Mouse (Mus musculus) liver, embryonic 11.5 days (tissue): Measurements from ENCODE around the gene Tnpo3. TPM values are rescaled to one million over a fixed set of nuclear protein-coding genes. Genes with fewer than 3 reads are reported as not detected.

ENCODE experiments used
- ATAC-seq: fragments of 200-750 bp; cut with Nextera tagmentation; replicated peaks from 2 replicates; pipeline ENCODE4 v1.8.0; 2017; ENCODE audit warnings: moderate number of reproducible peaks, mild to moderate bottlenecking, moderate TSS enrichment, moderate library complexity; ENCODE audit not compliant: low FRiP score
- DNase-seq: peaks from one replicate; pipeline ENCODE4 v3.0.0-alpha.2; 2017; ENCODE audit warnings: low spot score
- H3K27ac ChIP-seq: fragments of 300-500 bp; sonication (generic); 2 replicates; pipeline ENCODE4 v1.5.1; 2014; ENCODE audit warnings: mild to moderate bottlenecking, low read depth, low read length, control low read depth
- H3K27me3 ChIP-seq: fragments of 300-500 bp; sonication (generic); replicated peaks from 2 replicates; pipeline ENCODE4 v1.6.1; 2014; ENCODE audit warnings: low read length, mixed read lengths; ENCODE audit not compliant: control insufficient read depth, insufficient read depth
- H3K36me3 ChIP-seq: fragments of 300-500 bp; sonication (generic); 2 replicates; pipeline ENCODE4 v1.6.1; 2014; ENCODE audit warnings: mild to moderate bottlenecking, low read length, moderate library complexity, mixed read lengths; ENCODE audit not compliant: control insufficient read depth, insufficient read depth
- H3K4me1 ChIP-seq: fragments of 300-500 bp; sonication (generic); replicated peaks from 2 replicates; pipeline ENCODE4 v1.6.1; 2014; ENCODE audit warnings: low read length, mixed read lengths; ENCODE audit not compliant: control insufficient read depth, insufficient read depth
- H3K4me2 ChIP-seq: fragments of 300-500 bp; sonication (generic); 2 replicates; pipeline ENCODE4 v1.6.1; 2014; ENCODE audit warnings: mild to moderate bottlenecking, control low read depth, moderate library complexity
- H3K4me3 ChIP-seq: fragments of 300-500 bp; sonication (generic); 2 replicates; pipeline ENCODE4 v1.5.1; 2014; ENCODE audit warnings: low read depth, low read length, control low read depth
- H3K9ac ChIP-seq: fragments of 300-500 bp; sonication (generic); 2 replicates; pipeline ENCODE4 v1.6.1; 2014; ENCODE audit warnings: low read depth, low read length, control low read depth
- H3K9me3 ChIP-seq: fragments of 300-500 bp; sonication (generic); 2 replicates; pipeline ENCODE4 v1.6.1; 2016; ENCODE audit warnings: low read length, inconsistent platforms, mixed read lengths; ENCODE audit not compliant: control insufficient read depth
- WGBS: fragments of 180-500 bp; shearing (Covaris S2); extraction: QIAGEN DNeasy Blood & Tissue Kit; methylation state at CpG from one replicate; pipeline ENCODE4 v1.1.7; 2014; 5-methylcytosine and 5-hydroxymethylcytosine counted together
- polyA plus RNA-seq: library from polyadenylated mRNA; unstranded; fragments of >200 nt; fragmentation: Nextera tagmentation; extraction: Ambion mirVana; gene quantifications from 2 replicates; pipeline ENCODE4 v1.2.1, GENCODE M21; 2014

Gene Tnpo3
- 86.5 and 94.0 TPM in 2 replicates for polyA plus RNA-seq

DNA sequence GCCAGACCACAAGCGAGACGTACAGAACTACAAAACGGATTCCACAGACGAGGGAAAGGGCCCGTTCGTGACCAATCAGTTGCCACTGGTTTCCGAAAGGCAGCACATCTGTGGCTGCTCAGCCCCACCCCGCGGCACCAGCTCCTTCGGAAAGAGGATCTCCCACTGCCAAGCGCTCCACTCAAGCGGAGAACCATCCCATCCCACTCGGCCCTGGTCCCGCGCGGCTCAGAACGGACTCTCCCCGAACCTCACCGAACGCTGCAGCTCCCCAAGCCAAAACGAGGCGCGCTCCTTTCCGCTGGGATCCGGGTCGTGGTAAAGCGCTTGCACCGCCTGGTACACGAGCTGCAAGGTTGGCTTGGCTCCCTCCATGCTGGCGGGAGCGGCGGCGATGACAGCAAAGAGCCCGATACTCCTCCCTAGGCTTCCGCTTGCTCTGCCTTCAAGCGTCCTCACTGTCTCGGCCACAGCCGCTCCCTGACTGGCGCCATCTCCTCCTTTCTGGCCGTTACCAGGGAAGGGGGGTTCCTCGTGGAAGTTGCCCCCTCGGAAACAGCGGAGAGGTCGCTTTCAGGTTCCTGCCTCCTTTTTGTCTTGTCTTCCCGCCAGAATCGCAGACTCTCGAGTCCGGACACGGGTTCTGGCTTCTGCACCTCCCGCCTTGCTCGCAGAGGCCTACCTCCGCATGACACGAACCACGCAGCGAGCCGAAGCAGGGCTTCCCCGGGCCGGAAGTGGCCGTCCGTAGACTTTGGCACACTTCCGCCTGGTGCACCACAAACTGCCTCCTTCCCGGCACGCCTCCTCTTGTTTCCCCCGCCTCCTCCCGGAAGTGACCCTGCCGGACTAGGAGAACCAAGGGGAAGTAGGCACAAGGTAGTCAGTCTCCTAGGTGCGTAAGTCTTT is at the start of gene Tnpo3:
Gene Tnpo3 (minus strand): TSS at position 777 of the 909 bp plus-strand sequence.
- Histone ChIP-seq H3K9ac (peak within 1 kb of the TSS; percentile 89), H3K27ac (peak within 1 kb of the TSS; percentile 65), H3K36me3 (no peaks in the 10 kb centered on the region), H3K4me1 (peaks cover 5% of the 10 kb centered on the region; the same call in 1 of the 2 replicates), H3K4me2 (peak within 1 kb of the TSS; percentile 64), H3K9me3 (no peaks in the 10 kb centered on the region), H3K4me3 (peak within 1 kb of the TSS; percentile 92), H3K27me3 (no peaks in the 10 kb centered on the region)
- ATAC-seq = peak; percentile 98
- WGBS = under 1% methylated on average over 67 of the region's 67 CpGs
- DNase-seq = peak; percentile 88

DNA sequence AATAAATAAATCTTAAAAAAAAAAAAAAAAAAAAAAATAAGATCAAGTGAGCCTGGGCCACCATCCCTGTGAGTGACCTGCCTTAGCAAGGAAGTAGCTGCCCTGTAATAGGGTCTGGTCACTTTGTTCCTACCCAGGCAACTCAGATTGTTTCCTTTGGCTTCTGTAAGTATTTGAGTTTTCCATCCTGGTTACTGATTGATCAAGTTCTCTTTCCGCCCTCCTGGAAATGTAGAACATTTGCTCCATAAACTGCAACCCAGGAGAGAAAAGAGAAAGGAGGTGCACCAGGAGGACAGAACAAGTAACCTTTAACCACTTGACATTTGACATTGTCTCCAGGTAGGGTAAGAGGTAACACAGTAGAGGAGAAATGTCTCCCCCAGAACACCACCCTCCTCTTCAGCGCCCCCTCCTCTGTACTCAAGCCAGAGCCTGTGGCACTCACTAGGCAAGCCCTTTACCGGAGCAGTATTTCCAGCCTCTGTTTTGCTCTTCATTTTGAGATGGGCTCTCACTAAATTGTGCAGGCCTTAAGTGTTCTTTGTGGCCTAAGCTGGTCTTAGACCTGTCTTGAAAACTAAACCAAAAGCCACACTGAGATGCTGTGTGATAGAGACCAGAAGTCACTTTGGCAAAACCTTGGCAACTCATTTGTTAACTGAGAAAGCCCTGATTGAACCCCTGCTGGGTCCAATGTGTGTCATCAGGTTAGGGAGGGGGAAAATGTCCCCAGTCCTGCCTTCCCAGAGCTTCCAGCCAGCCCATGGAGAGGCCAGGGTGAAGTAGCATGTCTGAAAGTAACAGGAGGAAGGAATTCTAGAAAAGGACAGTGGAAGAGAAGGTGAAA is 49.2 kb upstream of the Tnpo3 start:
- H3K27me3 ChIP-seq = no peaks in the 10 kb centered on the region
- no peak overlapping the region for H3K9ac ChIP-seq
- no peak; the same call in 1 of the 2 replicates for ATAC-seq
- no peaks in the 10 kb centered on the region for H3K4me1 ChIP-seq
- 86% methylated on average over 3 of the region's 3 CpGs for WGBS
- H3K4me2 ChIP-seq = no peak overlapping the region
- peak overlapping the region; percentile 26; the same call in 1 of the 2 replicates for H3K27ac ChIP-seq
- H3K9me3 ChIP-seq = no peaks in the 10 kb centered on the region
- no peaks in the 10 kb centered on the region; the same call in 1 of the 2 replicates for H3K36me3 ChIP-seq
- H3K4me3 ChIP-seq = no peak overlapping the region
- no peak for DNase-seq

DNA sequence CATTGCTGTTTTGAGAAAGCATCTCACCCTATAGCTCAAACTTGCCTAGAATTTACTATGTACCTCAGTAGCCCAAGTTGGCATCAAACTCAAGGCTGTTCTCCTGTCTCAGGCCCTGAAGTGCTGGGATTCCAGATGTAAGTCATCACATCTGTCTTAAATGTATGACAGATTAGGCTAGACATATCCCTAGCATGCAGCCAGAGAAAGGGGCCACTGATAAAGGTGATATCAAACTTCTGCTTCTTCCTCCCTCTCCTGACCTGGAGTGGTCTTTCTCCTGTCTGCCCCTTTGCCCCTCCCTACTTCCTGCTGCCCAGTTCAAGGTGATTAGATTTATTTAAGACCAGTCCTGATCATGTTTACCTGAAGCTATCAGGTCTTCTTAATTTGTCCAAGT is 43.6 kb upstream of the Tnpo3 start:
- no peaks in the 10 kb centered on the region for H3K36me3 ChIP-seq
- no peak overlapping the region for H3K4me2 ChIP-seq
- H3K4me1 ChIP-seq = no peaks in the 10 kb centered on the region
- ATAC-seq = no peak
- DNase-seq = no peak
- no peaks in the 10 kb centered on the region for H3K27me3 ChIP-seq
- no peak overlapping the region for H3K4me3 ChIP-seq
- no peaks in the 10 kb centered on the region for H3K9me3 ChIP-seq
- no peak overlapping the region for H3K9ac ChIP-seq
- no peak overlapping the region for H3K27ac ChIP-seq

DNA sequence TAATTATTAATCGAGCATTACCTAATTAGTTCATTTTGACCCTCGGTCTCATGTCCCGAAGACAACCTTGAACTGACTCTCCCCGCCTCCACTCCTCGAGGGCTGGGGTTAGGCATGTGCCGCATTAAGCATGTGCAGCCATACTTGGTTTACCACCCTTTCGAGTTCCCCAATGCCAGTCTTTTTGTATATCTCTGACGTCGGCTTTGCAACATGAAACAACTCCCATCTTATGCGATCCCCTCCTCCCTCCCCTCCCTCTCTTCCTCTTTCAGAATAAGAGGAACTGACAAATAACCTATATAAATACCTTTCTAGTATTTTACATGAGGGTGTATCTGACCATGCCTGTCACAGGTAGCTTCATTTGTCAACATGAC is 40.5 kb upstream of the Tnpo3 start:
- Histone ChIP-seq H3K27ac (no peak overlapping the region), H3K9me3 (no peaks in the 10 kb centered on the region), H3K9ac (no peak overlapping the region), H3K4me3 (no peak overlapping the region), H3K4me2 (no peak overlapping the region), H3K27me3 (no peaks in the 10 kb centered on the region), H3K4me1 (no peaks in the 10 kb centered on the region), H3K36me3 (no peaks in the 10 kb centered on the region)
- DNase-seq = no peak
- ATAC-seq = no peak
- 60% methylated on average over 10 of the region's 10 CpGs for WGBS

DNA sequence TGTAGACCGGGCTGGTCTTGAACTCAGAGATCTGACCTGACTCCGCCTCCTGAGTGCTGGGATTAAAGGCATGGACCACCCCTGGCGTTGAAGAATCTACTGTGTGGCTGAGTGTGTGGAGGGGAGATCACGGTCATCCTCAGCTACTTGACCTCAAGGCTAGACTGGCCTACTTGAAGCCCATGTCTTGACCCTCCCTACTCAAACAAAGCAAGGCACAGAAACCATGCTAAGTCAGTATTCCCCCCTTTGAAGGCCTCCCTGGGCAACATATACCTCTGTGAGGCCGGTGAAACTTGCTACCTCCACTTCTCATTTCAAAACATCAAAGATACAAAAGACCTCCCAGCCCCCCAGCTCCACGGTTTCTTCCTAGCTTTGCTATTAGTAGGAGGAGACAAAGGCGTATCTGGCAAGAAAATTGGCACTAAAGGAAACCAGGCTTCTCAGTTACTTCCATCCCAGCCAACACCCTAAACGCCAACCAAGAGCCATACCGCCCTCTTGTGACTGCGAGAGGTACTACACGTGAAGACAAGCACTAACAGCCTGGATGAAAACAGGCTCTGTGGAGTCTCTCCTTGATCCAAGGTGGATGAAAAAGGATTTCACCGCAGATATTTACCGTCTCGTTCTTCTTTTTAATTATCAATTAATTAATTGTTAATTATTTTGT is 39.9 kb upstream of the Tnpo3 start:
- WGBS = 29% methylated on average over 14 of the region's 14 CpGs
- Histone ChIP-seq H3K4me3 (no peak overlapping the region), H3K9me3 (no peaks in the 10 kb centered on the region), H3K4me1 (no peaks in the 10 kb centered on the region), H3K4me2 (no peak overlapping the region), H3K27ac (no peak overlapping the region), H3K27me3 (no peaks in the 10 kb centered on the region), H3K36me3 (no peaks in the 10 kb centered on the region), H3K9ac (0 out of 2 replicates have a peak overlapping the region, but pooled peaks have one; percentile 12)
- peak; percentile 79 for DNase-seq
- ATAC-seq = no peak; the same call in 1 of the 2 replicates

DNA sequence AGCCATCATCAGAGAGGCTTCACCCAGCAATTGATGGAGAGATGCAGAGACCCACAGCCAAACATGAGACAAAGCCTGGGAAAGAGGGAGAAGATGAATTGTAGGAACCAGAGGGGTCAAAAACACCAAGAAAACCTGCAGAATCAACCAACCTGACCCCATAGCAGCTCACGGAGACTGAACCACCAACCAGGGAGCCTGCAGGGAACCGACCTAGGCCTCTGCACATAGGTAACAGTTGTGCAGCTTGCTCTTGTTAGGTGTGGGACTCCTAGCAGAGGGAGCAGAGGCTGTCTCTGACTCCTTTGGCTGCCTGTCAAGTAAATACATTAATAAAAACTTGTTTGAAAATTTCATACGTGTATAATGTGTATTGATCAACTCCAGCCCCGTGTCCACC is 32.1 kb upstream of the Tnpo3 start:
- DNase-seq (no peak), ATAC-seq (no peak)
- no peak overlapping the region for H3K4me3 ChIP-seq
- H3K9ac ChIP-seq = no peak overlapping the region
- H3K4me2 ChIP-seq = no peak overlapping the region
- no peaks in the 10 kb centered on the region for H3K36me3 ChIP-seq
- H3K9me3 ChIP-seq = no peaks in the 10 kb centered on the region
- WGBS = 81% methylated on average over 4 of the region's 4 CpGs
- H3K27me3 ChIP-seq = peaks cover 5% of the 10 kb centered on the region
- H3K4me1 ChIP-seq = no peaks in the 10 kb centered on the region
- no peak overlapping the region for H3K27ac ChIP-seq

DNA sequence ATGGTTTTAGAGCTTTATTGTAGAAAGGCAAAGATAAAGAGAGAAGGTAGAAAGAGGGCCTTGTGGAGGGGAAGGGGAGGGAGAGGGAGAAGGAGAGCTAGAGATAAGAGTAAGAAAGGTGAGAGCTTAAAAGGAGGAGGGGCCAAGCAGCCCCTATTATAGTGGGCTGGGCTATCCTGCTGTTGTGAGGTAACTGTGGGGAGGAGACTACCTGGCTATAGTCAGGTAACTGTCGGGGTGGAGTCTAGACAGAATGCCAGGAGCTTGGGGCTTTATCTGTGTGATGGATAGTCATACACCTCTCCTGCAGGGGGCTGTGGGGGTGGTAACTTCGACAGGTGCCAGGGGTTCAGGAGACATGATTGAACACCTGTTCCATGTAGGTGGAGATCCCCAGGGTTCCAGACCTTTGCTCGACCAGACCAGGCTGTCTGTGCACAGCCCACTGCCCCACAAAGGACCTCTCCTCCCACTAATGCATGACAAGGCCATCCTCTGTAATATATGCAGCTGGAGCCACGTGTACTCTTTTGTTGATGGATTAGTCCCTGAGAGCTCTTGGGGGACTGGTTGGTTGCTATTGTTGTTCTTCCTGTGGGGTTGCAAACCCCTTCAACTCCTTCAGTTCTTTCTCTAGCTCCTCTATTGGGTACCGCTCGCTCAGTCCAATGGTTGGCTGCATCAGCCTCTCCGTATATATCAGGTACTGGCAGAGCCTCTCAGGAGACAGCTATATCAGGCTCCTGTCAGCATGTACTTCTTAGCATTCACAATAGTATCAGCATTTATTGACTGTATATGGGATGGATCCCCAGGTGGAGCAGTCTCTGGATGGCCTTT is 30.1 kb upstream of the Tnpo3 start:
- H3K36me3 ChIP-seq = no peaks in the 10 kb centered on the region
- ATAC-seq = no peak
- 36% methylated on average over 7 of the region's 7 CpGs for WGBS
- H3K4me3 ChIP-seq = no peak overlapping the region
- no peak overlapping the region for H3K9ac ChIP-seq
- H3K27ac ChIP-seq = no peak overlapping the region
- no peaks in the 10 kb centered on the region for H3K9me3 ChIP-seq
- H3K4me1 ChIP-seq = no peaks in the 10 kb centered on the region
- no peak for DNase-seq
- H3K27me3 ChIP-seq = peaks cover 5% of the 10 kb centered on the region
- no peak overlapping the region for H3K4me2 ChIP-seq
